Mouse (Mus musculus) liver, embryonic 14.5 days (tissue): ENCODE results near the gene Gpr35. TPM values are rescaled to one million over a fixed set of nuclear protein-coding genes. Genes with fewer than 3 reads are reported as not detected.

Experiments used
- ATAC-seq: fragments of 200-750 bp; cut with Nextera tagmentation; 2 replicates; pipeline ENCODE4 v1.8.0; 2017; ENCODE audit warnings: moderate number of reproducible peaks, mild to moderate bottlenecking, moderate library complexity; ENCODE audit not compliant: insufficient read depth
- DNase-seq, 3 experiments: peaks; one replicate each; pipeline ENCODE4 v3.0.0-alpha.2; 2012 to 2013; ENCODE audit warnings: low read depth in 3 of 3, low spot score in 3 of 3
- H3K27ac ChIP-seq: fragments of 300-500 bp; sonication (generic); 2 replicates; pipeline ENCODE4 v1.5.1; 2014; ENCODE audit warnings: moderate library complexity, mild to moderate bottlenecking, control low read depth, inconsistent platforms
- H3K27me3 ChIP-seq: fragments of 300-500 bp; sonication (generic); 2 replicates; pipeline ENCODE4 v1.6.1; 2014; ENCODE audit warnings: mild to moderate bottlenecking, low read length, moderate library complexity; ENCODE audit not compliant: control insufficient read depth, insufficient read depth
- H3K36me3 ChIP-seq: fragments of 300-500 bp; sonication (generic); replicated peaks from 2 replicates; pipeline ENCODE4 v1.6.1; 2014; ENCODE audit warnings: low read depth; ENCODE audit not compliant: control insufficient read depth, insufficient read depth
- H3K4me1 ChIP-seq, 2 experiments: fragments of 200-500 bp in 1 of 2; fragments of 300-500 bp in 1 of 2; sonication (generic) in 1 of 2; replicated peaks; 2 replicates each; pipeline ENCODE4 v1.6.1; 2012 to 2014; ENCODE audit warnings: antibody characterized with exemption in 1 of 2, inconsistent platforms in 1 of 2, low read length in 1 of 2; ENCODE audit not compliant: control insufficient read depth in 2 of 2, insufficient read depth in 2 of 2
- H3K4me2 ChIP-seq: fragments of 300-500 bp; sonication (generic); 2 replicates; pipeline ENCODE4 v1.6.1; 2014; ENCODE audit warnings: low read depth, mild to moderate bottlenecking, control low read depth, moderate library complexity
- H3K4me3 ChIP-seq, 2 experiments: fragments of 200-500 bp in 1 of 2; fragments of 300-500 bp in 1 of 2; sonication (generic) in 1 of 2; 2 replicates each; pipeline ENCODE4 v1.5.1; 2012 to 2014; ENCODE audit warnings: low read depth in 2 of 2, low read length in 2 of 2, mild to moderate bottlenecking in 2 of 2, control low read depth in 1 of 2, inconsistent platforms in 1 of 2, moderate library complexity in 1 of 2; ENCODE audit not compliant: insufficient read depth in 1 of 2
- H3K9ac ChIP-seq: fragments of 300-500 bp; sonication (generic); replicated peaks from 2 replicates; pipeline ENCODE4 v1.6.1; 2014; ENCODE audit warnings: mild to moderate bottlenecking, control low read depth, moderate library complexity
- H3K9me3 ChIP-seq: fragments of 300-500 bp; sonication (generic); 2 replicates; pipeline ENCODE4 v1.6.1; 2016; ENCODE audit warnings: low read length, mixed read lengths; ENCODE audit not compliant: control insufficient read depth
- CTCF ChIP-seq: IDR thresholded peaks from 2 replicates; pipeline ENCODE4 v1.5.1; 2016; ENCODE audit warnings: antibody characterized with exemption, low read depth, control low read depth
- EP300 ChIP-seq: IDR thresholded peaks from 2 replicates; pipeline ENCODE4 v1.6.1; 2016; ENCODE audit warnings: antibody characterized with exemption, low read depth
- WGBS: fragments of 180-500 bp; shearing (Covaris S2); extraction: QIAGEN DNeasy Blood & Tissue Kit; methylation state at CpG from one replicate; pipeline ENCODE4 v1.1.7; 2014; ENCODE audit not compliant: insufficient replicate concordance; 5-methylcytosine and 5-hydroxymethylcytosine counted together
- polyA plus RNA-seq, 2 experiments: library from polyadenylated mRNA; depleted of rRNA in 1 of 2; stranded (reverse) in 1 of 2; unstranded in 1 of 2; fragments of >200 nt; fragmentation: Nextera tagmentation in 1 of 2; extraction: Ambion mirVana in 1 of 2; gene quantifications; 2 replicates each; pipeline versions ENCODE4 v1.2.1 to v1.2.3; 2012 to 2014

Gene Gpr35
- polyA plus RNA-seq (2012; rRNA removed) (0.40 and 0.48 TPM in 2 replicates), polyA plus RNA-seq (2014; fragmentation: Nextera tagmentation; extraction: Ambion mirVana) (0.57 and 0.76 TPM in 2 replicates)

GRCm38 (mm10) chr1:92950607-92951006 is at the start of gene Gpr35:
Gpr35 (plus strand) TSS chr1:92950865.
- DNase-seq = no peak
- TF ChIP-seq CTCF (no peak), EP300 (no peak)
- Histone ChIP-seq H3K27ac (no peak within 1 kb of the TSS), H3K36me3 (no peaks in the 10 kb centered on the region), H3K4me2 (no peak within 1 kb of the TSS), H3K9ac (no peak within 1 kb of the TSS), H3K4me1 (no peaks in the 10 kb centered on the region), H3K4me3 (no peak within 1 kb of the TSS), H3K9me3 (no peaks in the 10 kb centered on the region), H3K27me3 (no peaks in the 10 kb centered on the region)
- no peak for ATAC-seq
- WGBS = 50% methylated on average over 5 of the region's 5 CpGs

GRCm38 (mm10) chr1:92902786-92903185 is 47.9 kb upstream of the Gpr35 start, which contains the start of gene Ankmy1:
Ankmy1 (minus strand) TSS chr1:92902906.
- H3K27me3 ChIP-seq = no peaks in the 10 kb centered on the region; the same call in none of the 2 replicates
- H3K4me2 ChIP-seq = peak within 1 kb of the TSS; percentile 15; the same call in 1 of the 2 replicates
- 4% methylated on average over 15 of the region's 15 CpGs for WGBS
- no peak for TF ChIP-seq EP300
- no peak for TF ChIP-seq CTCF
- H3K36me3 ChIP-seq = no peaks in the 10 kb centered on the region
- no peaks in the 10 kb centered on the region for H3K9me3 ChIP-seq
- H3K4me1 ChIP-seq = peaks cover 6 to 15% of the 10 kb centered on the region in 2 experiments
- no peak within 1 kb of the TSS for H3K9ac ChIP-seq
- peak in 1 of 3 experiments; percentile 35 for DNase-seq
- no peak within 1 kb of the TSS for H3K27ac ChIP-seq
- peak within 1 kb of the TSS in 1 of 2 experiments; percentile 10; a peak in 1 of 4 replicates for H3K4me3 ChIP-seq
- ATAC-seq = no peak

GRCm38 (mm10) chr1:92903627-92904026 is 47.0 kb upstream of the Gpr35 start:
- DNase-seq = no peak
- no peak for ATAC-seq
- Histone ChIP-seq H3K4me2 (no peak overlapping the region), H3K4me3 (no peak overlapping the region), H3K27ac (no peak overlapping the region), H3K36me3 (no peaks in the 10 kb centered on the region), H3K27me3 (no peaks in the 10 kb centered on the region; the same call in none of the 2 replicates), H3K9ac (no peak overlapping the region), H3K9me3 (no peaks in the 10 kb centered on the region), H3K4me1 (peaks cover 11 to 23% of the 10 kb centered on the region in 2 experiments)
- 49% methylated on average over 4 of the region's 4 CpGs for WGBS
- no peak for TF ChIP-seq EP300
- no peak for TF ChIP-seq CTCF

GRCm38 (mm10) chr1:92905703-92906310 is 44.9 kb upstream of the Gpr35 start:
- no peak for TF ChIP-seq EP300
- Histone ChIP-seq H3K36me3 (no peaks in the 10 kb centered on the region), H3K9ac (no peak overlapping the region), H3K27ac (no peak overlapping the region), H3K4me2 (peak overlapping the region; percentile 95; the same call in 1 of the 2 replicates), H3K9me3 (no peaks in the 10 kb centered on the region), H3K27me3 (no peaks in the 10 kb centered on the region; the same call in none of the 2 replicates), H3K4me3 (no peak overlapping the region; a peak in 1 of 4 replicates), H3K4me1 (peaks cover 11 to 31% of the 10 kb centered on the region in 2 experiments)
- WGBS = 68% methylated on average over 2 of the region's 2 CpGs
- DNase-seq (no peak), ATAC-seq (no peak)

- peak within 1 kb of the TSS; percentile 85 for H3K9ac ChIP-seq
- H3K27me3 ChIP-seq = no peaks in the 10 kb centered on the region; the same call in none of the 2 replicates
- H3K9me3 ChIP-seq = no peaks in the 10 kb centered on the region
- under 1% methylated on average over 81 of the region's 81 CpGs for WGBS
- no peaks in the 10 kb centered on the region for H3K36me3 ChIP-seq
- H3K4me2 ChIP-seq = peak within 1 kb of the TSS; percentile 95
- peak within 1 kb of the TSS; percentile 80 for H3K27ac ChIP-seq
- H3K4me3 ChIP-seq = peak within 1 kb of the TSS; percentile 80 to 86
- ATAC-seq (peak; percentile 92), DNase-seq (peak; percentile 78 to 82 (median 81))
- TF ChIP-seq EP300 = no peak
- TF ChIP-seq CTCF = peak; percentile 81
- H3K4me1 ChIP-seq = peaks cover 13 to 31% of the 10 kb centered on the region in 2 experiments
Measured at GRCm38 (mm10) chr1:92906779-92907631, 43.7 kb upstream of the Gpr35 start, which contains the start of gene Dusp28. Dusp28 (plus strand) TSS chr1:92906981.
